Mouse (Mus musculus) heart, postnatal 10 days (tissue): ENCODE results near the gene Aff3. TPM values are rescaled to one million over a fixed set of nuclear protein-coding genes. Genes with fewer than 3 reads are reported as not detected.
A peak's percentile ranks its signal among the peaks of the same experiment; 100 is the strongest.

Experiments
- DNase-seq, 2 experiments: peaks; one replicate each; pipeline ENCODE4 v3.0.0; 2021
- intact Hi-C: fragments of 180-260 bp; cut with DNase I; formaldehyde crosslinking; loops from one replicate; pipeline ENCODE4 v1.15.1; 2025
- total RNA-seq, 2 experiments: library from RNA; stranded (reverse); gene quantifications; 2 replicates each; pipeline ENCODE4 v1.2.3; 2021

Aff3 gene
- 1 to 10 TPM; 5.2 to 6.9 TPM for total RNA-seq

DNA sequence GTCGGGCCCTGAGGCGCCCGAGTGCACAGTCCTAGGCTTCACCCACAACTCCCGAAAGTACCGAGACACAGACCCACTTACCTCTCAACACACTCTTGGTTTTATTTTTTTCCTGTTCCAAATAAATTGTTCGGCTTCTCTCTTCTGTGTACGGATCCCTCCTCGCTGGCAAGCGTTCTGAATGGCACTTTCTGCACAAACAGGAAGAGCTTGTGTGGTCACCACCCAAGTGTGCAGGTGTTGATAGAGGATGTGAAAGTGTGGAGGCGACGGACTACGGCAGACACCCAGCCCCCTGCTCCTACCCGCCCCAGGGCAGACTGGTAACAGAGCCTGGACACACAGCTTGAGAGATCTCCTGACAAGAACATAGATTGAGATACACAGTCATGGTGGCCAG is at the start of gene Aff3:
Gene Aff3, minus strand, starts transcription at position 179 of the 400 bp plus-strand sequence.
- DNase-seq = peak in 1 of 2 experiments; percentile 13
- intact Hi-C loops = no loop called here

DNA sequence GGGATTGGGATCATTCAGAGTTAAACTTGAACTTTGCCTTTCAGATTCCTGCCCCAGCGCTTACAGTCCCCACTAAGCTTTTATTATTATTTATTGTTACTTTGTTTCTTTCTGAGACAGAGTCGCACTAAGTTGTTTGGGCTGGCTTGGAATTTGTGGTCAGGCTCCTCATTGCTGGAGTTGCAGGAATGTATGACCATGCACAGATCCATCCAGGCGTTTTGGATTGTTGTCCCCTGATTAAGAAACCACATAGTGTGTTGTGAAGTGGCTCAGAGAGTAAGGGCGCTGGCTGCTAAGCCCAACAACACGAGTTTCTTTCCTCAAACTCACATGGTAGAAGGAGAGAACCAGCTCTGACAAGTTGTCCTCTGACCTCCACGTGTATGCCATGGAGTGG is 35.9 kb upstream of the Aff3 start:
- intact Hi-C loops = no loop called here
- DNase-seq = no peak

DNA sequence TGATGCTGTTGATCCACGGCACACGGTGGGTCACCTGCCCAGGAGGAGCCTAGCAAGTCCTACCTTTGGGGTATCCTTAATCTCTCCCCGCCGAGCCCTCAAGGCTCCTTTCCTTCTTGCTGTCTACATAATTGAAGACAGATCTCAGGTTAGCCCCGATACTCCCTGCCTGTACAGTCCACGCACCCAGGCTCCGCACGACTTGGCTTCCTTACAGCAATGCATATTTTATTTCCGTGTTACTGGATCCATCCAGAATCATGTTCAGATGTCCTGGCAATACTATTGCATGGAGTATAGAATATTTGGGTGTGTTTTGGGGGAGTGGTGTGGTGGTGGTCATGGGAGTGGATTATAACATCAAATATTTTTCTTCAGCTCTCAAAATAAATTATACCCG is 34.5 kb upstream of the Aff3 start:
- DNase-seq = no peak
- intact Hi-C loops = loop anchor here (1.0 kb wide), 1 partner anchor 14 kb away; no protein-coding TSS in a partner anchor

DNA sequence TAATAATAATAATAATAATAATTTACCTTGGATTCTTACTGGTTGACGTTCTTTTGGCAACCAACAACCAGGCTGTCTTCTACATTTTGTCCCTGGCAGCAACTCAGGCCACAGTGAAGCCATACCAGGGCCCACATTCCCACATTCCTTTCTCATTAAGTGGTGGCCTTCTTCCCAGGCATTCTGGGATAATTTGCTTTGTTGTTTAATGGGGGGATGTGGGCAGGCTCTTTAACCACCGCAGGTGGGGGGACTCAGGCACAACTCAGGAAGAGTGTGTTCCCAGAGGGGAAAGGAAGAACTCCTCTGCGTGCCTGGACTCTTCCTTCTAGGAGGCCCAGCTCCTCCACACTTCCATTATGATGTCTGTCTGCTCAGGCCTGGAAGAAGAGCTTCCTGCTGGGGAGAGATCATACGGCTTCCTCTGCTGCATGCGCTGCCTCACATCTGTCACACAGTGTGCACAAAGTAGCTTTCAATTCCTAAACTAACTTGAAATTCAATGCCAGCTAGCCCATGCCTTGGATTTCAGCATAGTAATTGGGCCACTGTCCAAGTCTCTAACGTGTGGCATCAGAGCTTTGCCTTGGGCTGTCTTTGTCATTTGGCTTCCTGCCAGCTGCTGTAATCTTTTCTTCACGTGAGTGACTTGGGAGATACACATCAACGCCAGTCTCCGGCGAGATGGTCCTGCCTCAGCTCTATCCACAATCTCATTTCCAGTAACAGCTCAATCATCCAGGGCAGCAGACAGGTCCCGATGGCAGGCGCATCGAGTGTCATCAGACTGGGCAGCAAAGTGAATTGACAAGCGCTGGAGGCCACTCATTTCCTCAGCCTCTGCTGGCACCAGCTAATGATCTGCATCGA is 31.3 kb upstream of the Aff3 start:
- DNase-seq = peak in 1 of 2 experiments; percentile 19
- intact Hi-C loops = no loop called here

DNA sequence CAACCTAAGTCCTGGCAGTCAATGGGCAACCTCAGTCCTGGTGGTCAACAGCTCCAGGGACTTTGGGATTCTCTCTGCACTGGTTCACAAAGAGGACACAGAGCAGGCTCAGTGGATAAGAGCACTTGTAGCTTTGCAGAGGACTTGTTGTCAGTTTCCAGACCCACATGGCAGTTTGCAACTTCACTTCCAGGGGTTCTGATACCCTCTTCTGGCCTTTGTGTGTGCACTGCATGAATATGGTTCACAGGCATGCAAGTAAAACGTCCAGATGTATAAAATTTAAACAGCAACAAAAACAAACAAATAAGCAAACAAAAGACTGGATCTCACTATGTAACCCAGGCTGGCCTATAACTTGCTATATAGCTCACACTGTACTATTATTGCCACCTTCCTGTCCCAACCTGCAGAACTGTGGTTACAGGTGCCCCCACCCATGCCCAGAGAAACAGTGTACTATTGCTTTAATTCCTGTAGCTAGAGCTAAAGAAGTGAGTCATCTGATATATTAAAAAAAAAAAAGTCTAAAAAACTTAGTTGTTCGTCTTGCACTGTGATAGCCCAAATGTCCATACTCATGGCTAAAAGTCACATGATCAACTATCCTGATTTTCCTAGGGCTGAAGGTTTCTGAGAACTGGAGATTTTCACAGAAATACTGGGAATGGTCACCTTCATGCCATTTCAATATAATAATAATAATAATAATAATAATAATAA is 30.5 kb upstream of the Aff3 start:
- intact Hi-C loops = no loop called here

DNA sequence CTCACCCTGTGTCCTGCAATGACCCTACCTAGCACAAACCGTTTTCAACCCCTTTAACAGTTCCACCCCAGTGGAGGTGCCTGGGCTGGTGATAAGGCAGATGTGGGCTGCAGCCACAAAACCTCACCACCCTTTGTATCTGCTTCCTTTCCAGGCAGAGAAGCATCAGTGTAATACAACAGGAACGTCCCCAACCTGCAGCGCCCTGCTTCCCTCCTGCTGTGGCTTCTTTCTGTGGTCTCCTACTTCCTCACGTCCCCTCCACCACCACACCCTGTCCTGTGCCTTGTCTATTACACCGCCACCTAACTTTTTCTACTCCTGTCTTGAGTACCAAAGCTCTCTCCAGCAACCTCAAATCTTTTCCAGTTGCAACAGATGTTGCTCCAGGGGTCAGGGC is 29.4 kb upstream of the Aff3 start:
- intact Hi-C loops = no loop called here
- no peak for DNase-seq

More for the DNA sequence above, 30.5 kb upstream of the Aff3 start:
- DNase-seq = no peak

DNA sequence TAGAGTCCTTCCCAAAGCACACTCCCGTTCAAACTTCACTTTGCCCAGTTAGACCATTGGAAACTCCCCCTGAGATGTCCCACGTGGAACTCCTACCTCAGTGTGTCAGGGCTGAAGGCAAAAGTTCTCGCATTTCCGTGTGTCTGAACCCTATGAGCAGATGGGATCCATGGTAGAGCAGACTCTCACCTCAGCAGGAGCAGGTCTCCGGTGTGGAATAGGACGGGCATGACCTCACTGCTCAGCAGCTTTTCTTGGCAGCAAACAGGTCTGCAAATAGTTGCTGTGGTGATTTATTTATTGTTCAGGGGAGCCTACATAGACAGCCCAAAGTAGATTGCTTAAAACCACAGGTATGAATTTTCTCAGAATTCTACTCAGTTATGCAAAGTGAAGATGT is 25.7 kb upstream of the Aff3 start:
- no peak for DNase-seq
- intact Hi-C loops = no loop called here

DNA sequence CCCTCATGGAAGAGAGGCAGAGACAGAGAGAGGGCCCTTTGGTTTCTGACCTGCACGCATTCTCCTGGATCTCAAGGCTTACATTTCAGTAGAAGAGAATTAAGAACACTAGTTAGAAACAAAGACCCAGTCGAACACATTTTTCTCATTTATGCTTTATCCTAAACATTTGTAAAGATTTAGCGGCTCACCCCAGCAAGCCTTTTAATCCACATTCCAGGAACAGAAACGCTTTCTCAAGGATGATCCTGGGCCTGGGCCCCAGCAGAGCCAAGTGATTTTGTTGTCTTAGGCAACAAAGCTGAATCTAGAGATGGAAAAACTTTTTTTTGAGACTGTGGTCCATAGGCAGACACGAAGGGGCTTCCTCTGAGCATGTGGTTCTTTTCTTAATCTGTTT is 23.5 kb upstream of the Aff3 start:
- DNase-seq = no peak
- intact Hi-C loops = no loop called here

DNA sequence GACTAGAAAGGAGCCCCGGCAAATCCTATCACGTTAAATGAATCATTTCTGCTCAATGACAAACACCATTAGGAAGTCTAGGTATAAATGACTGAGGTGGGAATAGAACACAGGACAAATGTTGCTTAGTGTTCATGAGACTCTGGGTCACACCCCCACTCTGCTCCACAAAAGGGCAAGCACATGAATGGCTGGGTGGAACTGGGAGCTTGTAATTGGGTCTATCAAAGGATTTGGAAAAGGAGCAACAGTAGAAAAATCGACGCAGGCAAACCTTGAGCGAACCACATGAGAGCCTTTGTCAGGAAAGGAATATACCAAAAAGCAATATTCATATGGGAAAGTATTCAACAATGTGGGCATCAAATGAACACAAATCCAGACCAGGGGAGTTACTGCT is 21.0 kb upstream of the Aff3 start:
- intact Hi-C loops = no loop called here
- no peak for DNase-seq

DNA sequence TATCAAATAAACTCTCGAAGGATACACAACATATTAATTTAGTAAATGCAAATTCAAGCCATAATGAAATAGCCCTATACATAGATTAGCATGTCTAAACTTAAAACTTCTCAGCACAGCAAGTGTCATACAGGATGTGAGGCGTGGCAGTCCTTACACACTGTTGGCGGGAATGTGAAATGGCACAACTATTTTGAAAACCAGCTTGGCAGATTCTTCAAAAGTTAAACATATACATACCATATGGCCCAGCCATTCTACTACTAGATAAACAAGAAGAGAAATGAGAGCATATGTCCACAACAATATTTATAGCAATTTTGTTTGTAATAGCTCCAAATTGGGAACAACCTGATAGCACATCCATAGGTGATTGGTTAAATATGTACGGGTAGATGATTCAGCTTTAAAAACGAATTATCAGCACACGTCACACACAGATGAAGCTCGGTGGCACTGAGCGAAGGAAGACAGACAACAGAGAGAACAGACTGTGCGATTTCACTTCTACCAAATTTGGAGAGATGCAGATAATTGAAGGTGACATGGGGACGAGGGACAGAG is 18.5 kb upstream of the Aff3 start:
- DNase-seq = no peak
- intact Hi-C loops = no loop called here

DNA sequence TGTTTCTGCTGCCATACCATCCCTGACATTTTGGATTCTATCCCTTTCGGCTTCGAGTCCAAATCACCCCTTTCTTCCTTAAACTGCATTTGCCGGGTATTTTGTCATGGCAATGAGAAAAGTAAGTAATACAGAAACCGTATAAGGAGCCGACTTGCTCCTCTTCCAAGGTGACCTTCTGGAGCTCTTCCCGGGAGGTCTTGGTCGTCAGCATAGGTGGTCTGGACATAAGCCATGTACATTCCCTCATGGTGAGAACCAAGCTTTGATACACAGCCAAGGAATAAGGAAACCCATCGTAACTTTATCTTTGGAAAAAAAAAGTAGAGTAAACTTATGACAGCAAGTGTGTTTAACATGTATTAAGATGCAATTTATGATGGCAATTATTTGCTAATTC is 15.1 kb upstream of the Aff3 start:
- no peak for DNase-seq
- intact Hi-C loops = no loop called here

DNA sequence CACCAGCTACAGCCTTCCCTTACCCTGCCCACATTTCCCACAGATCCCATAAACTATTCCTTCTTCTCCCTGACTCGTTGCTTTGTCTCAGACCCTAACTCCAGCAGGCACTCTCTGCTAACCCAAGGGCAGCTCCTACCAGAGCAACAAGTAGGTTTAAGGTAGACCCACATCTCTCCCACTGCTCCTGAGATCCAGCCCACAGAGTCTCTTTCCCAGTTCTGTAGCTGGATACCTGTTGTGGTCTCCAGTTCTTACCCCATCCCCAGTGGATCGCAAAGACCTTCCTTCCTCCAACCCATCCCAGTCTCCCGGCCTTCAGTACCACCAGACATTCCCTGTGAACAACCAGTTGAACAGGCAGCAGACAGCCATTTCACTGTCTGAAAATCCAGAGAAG is 7.0 kb upstream of the Aff3 start:
- intact Hi-C loops = no loop called here
- DNase-seq = no peak

DNA sequence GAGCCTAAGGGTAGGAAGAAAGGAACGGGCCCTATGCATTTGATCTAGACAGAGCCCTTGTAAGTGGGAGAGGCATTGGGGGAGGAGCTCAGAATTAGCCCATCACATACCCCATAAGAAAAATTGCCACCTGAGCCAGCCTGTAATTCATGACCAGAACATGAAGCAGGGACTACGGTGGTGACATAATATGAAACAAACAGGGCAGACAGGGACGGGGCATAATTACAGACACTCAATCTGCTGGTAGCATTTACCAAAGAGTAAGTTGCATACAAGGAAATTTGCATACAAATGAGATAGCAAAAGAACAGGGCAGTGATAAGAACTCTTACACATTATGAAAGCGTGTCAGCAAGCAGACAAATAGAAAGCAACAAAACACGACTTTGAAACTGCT is 6.3 kb upstream of the Aff3 start:
- intact Hi-C loops = no loop called here
- DNase-seq = no peak

DNA sequence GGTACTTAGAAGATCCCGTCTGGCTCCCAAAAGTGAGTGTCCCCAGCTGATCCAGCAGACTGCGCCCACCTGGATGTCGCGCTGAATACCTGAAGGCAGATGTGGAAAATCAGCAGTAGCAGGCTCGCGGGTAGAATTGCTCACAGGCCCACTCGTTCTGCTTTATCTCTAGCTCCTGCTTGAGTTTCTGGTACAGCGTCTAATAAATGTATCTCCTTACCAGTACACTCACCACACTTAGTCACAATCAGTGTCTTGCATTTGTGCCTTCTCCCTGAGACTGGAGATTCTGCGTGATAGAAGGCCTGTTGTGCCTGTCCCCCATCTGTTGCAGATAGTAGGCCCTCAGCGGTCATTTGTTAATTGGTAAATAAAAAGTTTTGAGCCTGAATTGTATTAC is 3.6 kb upstream of the Aff3 start:
- intact Hi-C loops = no loop called here
- DNase-seq = no peak

DNA sequence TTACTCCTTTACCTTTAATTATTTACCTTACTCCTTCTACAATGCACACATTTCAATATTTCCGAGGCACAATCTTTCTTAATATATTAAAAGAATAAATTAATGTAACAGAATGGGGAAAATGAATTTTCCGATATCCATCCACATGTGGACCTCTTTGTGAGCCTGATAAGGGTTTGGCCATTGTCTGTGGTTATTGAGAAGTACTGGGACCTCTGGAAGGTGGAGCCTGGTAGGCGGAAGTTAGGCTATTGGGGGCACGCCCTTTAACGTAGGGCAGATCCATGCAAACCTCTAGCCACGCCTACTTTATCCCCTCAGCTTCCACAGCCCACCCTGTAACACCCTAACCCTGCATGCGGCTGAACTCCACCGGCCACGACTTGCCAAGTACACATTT is 3.1 kb upstream of the Aff3 start:
- no peak for DNase-seq
- intact Hi-C loops = no loop called here

DNA sequence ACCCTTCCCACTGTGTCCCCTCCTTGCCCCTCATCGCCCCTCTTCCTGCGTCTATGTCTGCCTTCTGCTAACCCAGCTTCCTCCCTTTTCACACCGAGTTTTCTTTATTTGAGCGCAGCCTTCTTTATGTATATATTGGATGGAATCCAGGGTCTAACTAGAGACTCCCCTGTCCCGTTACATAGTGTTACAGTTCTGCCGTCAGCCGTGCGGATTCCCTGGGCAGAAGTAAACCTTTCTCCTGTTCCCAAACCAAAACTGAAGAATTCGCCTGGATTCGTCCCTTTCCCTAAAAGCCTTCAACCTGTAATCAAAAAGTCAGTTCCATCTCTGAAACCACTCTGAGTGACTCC is 2.0 kb upstream of the Aff3 start:
- intact Hi-C loops = no loop called here
- DNase-seq = no peak

DNA sequence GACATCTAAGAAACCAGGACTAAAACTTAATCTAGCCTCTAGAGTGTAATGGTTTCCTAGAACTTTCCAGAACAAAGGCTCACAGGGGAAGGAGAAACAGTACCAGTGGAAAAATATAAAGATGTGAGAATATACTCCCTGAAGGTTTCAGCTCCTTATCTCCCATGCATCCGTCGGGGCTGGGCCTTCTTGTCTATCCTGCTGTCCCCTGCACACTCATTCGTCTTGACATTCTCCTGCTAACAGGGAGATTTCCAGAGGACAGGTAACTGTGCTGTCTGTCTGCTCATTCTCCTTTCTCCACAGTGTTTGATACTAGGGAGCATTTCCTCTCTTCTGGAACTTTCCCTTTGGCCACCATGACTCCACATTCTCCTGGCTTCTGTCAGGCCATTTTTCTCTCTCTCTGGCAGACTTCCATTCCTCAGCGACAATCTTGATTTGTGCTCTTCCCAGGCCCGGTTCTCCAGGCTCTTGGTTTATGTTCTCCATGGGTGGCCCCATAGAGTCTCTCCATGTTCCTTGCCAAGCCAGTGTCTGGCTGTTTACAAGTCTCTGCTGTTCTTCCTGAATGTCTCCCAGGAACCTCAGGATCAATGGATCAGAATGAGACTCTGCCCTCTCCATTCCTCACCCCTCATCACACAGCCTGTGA is 1.5 kb upstream of the Aff3 start:
- intact Hi-C loops = no loop called here
- peak; percentile 16 to 25 for DNase-seq

DNA sequence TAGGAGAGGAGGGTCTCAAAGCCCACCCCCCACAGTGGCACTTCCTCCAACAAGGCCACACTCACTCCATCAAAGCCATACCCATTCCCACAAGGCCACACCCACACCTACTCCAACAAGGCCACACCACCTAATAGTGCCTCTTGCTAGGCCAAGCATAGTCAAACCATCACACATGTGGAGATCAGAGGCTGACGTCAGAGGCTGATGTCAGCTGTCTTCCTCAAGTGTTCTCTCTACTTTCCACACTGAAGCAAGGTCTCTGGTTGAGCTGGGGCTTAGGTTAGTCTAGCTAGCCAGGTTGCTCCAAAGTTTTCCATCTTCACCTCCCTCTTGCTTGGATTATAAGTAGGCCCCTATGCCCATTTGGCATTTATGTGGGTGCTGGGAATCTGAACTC is 856 bp upstream of the Aff3 start:
- DNase-seq = no peak
- intact Hi-C loops = no loop called here

DNA sequence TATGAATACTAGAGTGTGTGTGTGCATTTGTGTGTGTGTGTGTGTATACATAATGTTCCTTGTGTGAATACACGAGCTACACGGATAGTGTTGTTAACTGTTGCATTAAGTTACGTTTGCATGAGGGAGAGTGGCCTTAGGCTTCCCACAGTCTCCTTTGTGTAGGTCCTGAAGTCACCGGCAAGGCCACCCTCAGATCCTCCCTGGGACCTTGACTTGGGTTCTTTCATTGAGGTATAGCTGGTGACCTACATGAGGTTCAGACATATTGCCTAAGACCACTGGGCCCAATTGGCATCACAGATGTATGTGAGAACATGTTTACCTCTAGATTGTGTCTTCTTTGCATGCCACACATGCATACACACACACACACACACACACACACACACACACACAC is 494 bp downstream of the Aff3 start:
- DNase-seq = no peak
- intact Hi-C loops = no loop called here

DNA sequence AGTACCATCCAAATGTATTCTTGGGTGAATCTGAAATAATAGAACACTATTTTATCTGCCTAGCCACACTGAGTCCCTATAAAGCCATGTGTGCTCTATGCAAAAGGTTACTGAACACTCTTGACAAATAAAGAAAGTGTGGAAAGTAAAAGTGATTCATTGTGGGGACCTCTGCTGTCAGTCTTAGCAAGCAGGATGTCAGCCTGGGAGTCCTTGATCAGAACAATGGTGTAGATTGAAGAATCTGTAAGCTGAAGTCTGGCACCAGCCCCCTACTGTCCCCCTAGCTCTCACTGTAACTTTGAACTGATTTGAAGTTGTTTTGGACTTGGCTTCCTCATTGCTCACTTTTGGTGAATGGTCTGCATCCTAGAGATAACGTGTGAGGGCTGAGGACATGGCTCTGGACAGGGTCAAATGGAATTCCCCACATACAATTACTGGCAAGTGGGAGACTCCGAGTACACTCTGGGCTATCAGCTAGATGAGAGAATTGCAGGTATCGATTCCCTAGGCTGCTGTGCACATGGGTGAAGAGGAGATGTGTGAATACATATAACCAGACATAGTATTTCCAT is 2.0 kb downstream of the Aff3 start:
- no peak for DNase-seq
- intact Hi-C loops = no loop called here

DNA sequence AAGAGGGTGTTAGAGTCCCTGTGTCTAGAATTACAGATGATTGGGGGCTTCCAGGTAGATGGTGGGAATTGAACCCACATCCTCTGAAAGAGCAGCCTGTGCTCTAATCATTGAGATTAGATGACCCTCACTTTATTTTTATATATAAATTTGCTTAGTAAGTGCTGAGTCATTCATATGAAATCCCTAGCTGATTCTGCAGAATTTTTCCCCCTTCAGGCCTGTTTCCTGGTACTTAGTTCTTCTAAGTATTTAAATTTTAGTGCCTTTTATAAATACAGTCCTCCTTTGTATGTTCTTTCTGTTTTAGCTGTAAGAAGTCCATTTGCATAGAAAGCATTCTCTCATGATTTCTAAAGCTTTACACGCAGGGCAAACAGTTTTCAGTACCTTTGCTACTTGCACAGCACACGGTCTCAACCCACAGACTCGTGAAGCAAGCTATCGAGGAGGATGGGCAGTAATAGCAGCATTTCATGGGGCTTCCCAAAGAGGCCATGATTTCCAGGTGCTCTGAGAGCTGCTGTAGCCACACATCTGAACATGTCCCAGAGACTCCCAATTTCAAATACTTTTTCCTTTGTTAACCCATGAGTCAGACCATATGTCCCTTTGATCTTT is 5.7 kb downstream of the Aff3 start:
- DNase-seq = no peak
- intact Hi-C loops = no loop called here
